Mouse (Mus musculus) embryonic fibroblast, embryonic 13.5 days (primary cell): ENCODE results near the gene Chit1.

Experiments used
- CTCF ChIP-seq: IDR thresholded peaks from 2 replicates; pipeline ENCODE4 v1.5.1; 2011; ENCODE audit warnings: mild to moderate bottlenecking, control low read depth, low read length, moderate library complexity, borderline replicate concordance; ENCODE audit not compliant: insufficient read depth
- POLR2A ChIP-seq: IDR thresholded peaks from 2 replicates; pipeline ENCODE4 v1.6.1; 2011; ENCODE audit warnings: low read depth, mild to moderate bottlenecking, control low read depth, low read length, moderate library complexity

DNA sequence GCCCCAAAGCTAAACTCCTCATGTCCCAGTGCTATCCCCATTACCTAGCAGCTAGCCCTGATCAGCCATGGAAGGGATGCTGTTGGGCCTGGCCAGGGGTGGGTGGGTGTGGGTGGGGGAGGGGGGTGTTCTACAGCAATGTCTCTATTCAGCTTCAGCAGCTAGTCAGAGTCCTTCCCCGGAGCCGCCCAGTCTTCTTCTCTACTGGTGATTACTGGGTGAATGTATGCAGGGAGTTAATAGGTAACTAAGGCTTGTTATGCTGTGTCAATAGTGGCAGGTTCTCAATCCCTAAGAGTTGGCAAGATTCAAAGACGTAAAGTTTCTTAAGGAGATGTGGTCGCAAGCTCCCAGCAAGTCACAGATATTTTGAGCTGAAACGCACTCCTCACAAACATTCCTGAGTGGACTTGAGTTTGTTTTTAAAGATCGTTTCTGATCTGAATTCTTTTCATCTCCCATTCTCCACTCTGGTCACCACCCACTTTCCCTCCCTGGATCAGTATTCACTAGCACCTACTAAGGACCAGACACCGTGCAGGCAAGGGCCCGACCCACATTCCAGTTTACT lies 40.9 kb upstream of the Chit1 start:
- no peak for TF ChIP-seq CTCF
- TF ChIP-seq POLR2A = no peak
